24 mouse cellular contexts compared by ENCODE assay signal in genomic region chr2:80247466-80247865, GRCm38 (mm10). TPM values are rescaled to one million over a fixed set of nuclear protein-coding genes. Genes with fewer than 3 reads are reported as not detected.
A peak's percentile ranks its signal among the peaks of the same experiment; 100 is the strongest.
DNase-seq lines count a peak whose midpoint lies in the region; ATAC-seq and TF ChIP-seq lines count a peak whose summit lies in the region.
"Had no signal": no experiment of that assay in that cellular context is flagged by ENCODE, and none has a peak within 500 bp of the region (broad histone marks: within the 10 kb centered on the region; RNA-seq: fewer than 3 reads in every experiment).

No protein-coding gene starts in this region.

- H3K4me3 ChIP-seq in forebrain, embryonic 14.5 days (ENCODE audit: low read depth, low read length), result no peak overlapping the region
- no peak overlapping the region for H3K4me3 ChIP-seq in forebrain, postnatal 0 days (ENCODE audit: low read depth, low read length)
- no peak overlapping the region for H3K4me3 ChIP-seq in liver, adult 2 months (ENCODE audit: insufficient read depth, low read depth, low read length)
- no peak overlapping the region for H3K4me3 ChIP-seq in liver, embryonic 11.5 days (ENCODE audit: low read depth, low read length)
- H3K4me3 ChIP-seq: embryonic facial prominence, embryonic 13.5 days; forebrain, embryonic 13.5 days; heart, embryonic 15.5 days had no signal

- H3K27ac ChIP-seq in forebrain, embryonic 14.5 days (ENCODE audit: low read depth, low read length), result no peak overlapping the region
- H3K27ac ChIP-seq in forebrain, postnatal 0 days (ENCODE audit: low read depth, low read length), result no peak overlapping the region
- no peak overlapping the region for H3K27ac ChIP-seq in liver, adult 2 months (replicated peaks; ENCODE audit: insufficient read depth, low read depth, low read length)
- H3K27ac ChIP-seq in liver, embryonic 11.5 days (ENCODE audit: low read depth, low read length), result no peak overlapping the region
- H3K27ac ChIP-seq: embryonic facial prominence, embryonic 13.5 days; forebrain, embryonic 13.5 days; heart, embryonic 15.5 days had no signal

- no peak for TF ChIP-seq POLR2A in liver, adult 2 months (IDR thresholded peaks at IDR 0.05; ENCODE audit: extremely low read depth, insufficient read depth, low read length)

- no peaks in the 10 kb centered on the region for H3K79me2 ChIP-seq in liver, adult 2 months (ENCODE audit: control insufficient read depth, insufficient read depth, low read length)

- H3K4me2 ChIP-seq in forebrain, embryonic 14.5 days (ENCODE audit: low read length), result no peak overlapping the region
- H3K4me2 ChIP-seq in forebrain, postnatal 0 days (ENCODE audit: low read depth), result no peak overlapping the region
- H3K4me2 ChIP-seq in liver, embryonic 11.5 days, result no peak overlapping the region
- H3K4me2 ChIP-seq: embryonic facial prominence, embryonic 13.5 days; forebrain, embryonic 13.5 days; heart, embryonic 11.5 days; heart, embryonic 15.5 days had no signal

- no peak for TF ChIP-seq CTCF in forebrain, postnatal 0 days (IDR thresholded peaks at IDR 0.05; ENCODE audit: low read depth)
- no peak for TF ChIP-seq CTCF in liver, adult 2 months (IDR thresholded peaks at IDR 0.05; ENCODE audit: low read depth, low read length)

- H3K9me3 ChIP-seq in forebrain, embryonic 14.5 days (replicated peaks; ENCODE audit: control insufficient read depth, low read length), result no peaks in the 10 kb centered on the region
- H3K9me3 ChIP-seq in forebrain, postnatal 0 days (ENCODE audit: low read length), result no peaks in the 10 kb centered on the region
- H3K9me3 ChIP-seq in liver, embryonic 11.5 days (ENCODE audit: control insufficient read depth, low read length), result no peaks in the 10 kb centered on the region
- H3K9me3 ChIP-seq: embryonic facial prominence, embryonic 13.5 days; forebrain, embryonic 13.5 days; heart, embryonic 15.5 days had no signal

- ATAC-seq in forebrain, embryonic 14.5 days, result no peak
- no peak for ATAC-seq in forebrain, postnatal 0 days
- ATAC-seq in liver, embryonic 11.5 days (replicated peaks; ENCODE audit: low FRiP score), result no peak
- peak; percentile 68 for ATAC-seq in granulocyte monocyte progenitor cell, adult 5-6 weeks (replicated peaks; ENCODE audit: poor library complexity, severe bottlenecking)
- ATAC-seq: forebrain, embryonic 13.5 days; hindbrain, embryonic 16.5 days had no signal

- no peak overlapping the region for H3K9ac ChIP-seq in forebrain, embryonic 14.5 days (ENCODE audit: low read length)
- no peak overlapping the region for H3K9ac ChIP-seq in forebrain, postnatal 0 days
- no peak overlapping the region for H3K9ac ChIP-seq in liver, adult 2 months (ENCODE audit: low read depth, low read length)
- no peak overlapping the region for H3K9ac ChIP-seq in liver, embryonic 11.5 days (ENCODE audit: low read depth, low read length)
- H3K9ac ChIP-seq: embryonic facial prominence, embryonic 13.5 days; forebrain, embryonic 13.5 days; heart, embryonic 15.5 days had no signal

- DNase-seq in forebrain, embryonic 14.5 days (ENCODE audit: low spot score), result peak; percentile 62
- no peak for DNase-seq in forebrain, postnatal 0 days
- DNase-seq in liver, adult 2 months (ENCODE audit: extremely low read depth, low read depth, low spot score), result peak; percentile 46
- DNase-seq in liver, embryonic 11.5 days (ENCODE audit: low spot score), result no peak
- no peak for DNase-seq in adrenal gland, postnatal 25 days
- DNase-seq in layer of hippocampus, postnatal 14 days (ENCODE audit: low spot score in 2 of 2), result no peak
- DNase-seq: adrenal gland, adult 8-10 months; cerebellum, adult 11-12 months; cerebellum, adult 9-10 months; cerebellum, postnatal 25 days; gastrocnemius, postnatal 36 days; heart, adult 18-20 months; heart, postnatal 14 days had no signal

- WGBS in forebrain, embryonic 14.5 days, result 70% methylated on average over 3 of the region's 3 CpGs
- WGBS in forebrain, postnatal 0 days, result 54% methylated on average over 3 of the region's 3 CpGs
- 32% methylated on average over 3 of the region's 3 CpGs for WGBS in liver, adult 2 months
- 80% methylated on average over 3 of the region's 3 CpGs for WGBS in liver, embryonic 11.5 days

- no peaks in the 10 kb centered on the region for H3K27me3 ChIP-seq in forebrain, embryonic 14.5 days (replicated peaks; ENCODE audit: control insufficient read depth, insufficient read depth, low read length)
- H3K27me3 ChIP-seq in forebrain, postnatal 0 days (ENCODE audit: insufficient read depth, low read length), result no peaks in the 10 kb centered on the region
- H3K27me3 ChIP-seq in liver, adult 2 months (ENCODE audit: control insufficient read depth, insufficient read depth, low read length), result no peaks in the 10 kb centered on the region
- no peaks in the 10 kb centered on the region for H3K27me3 ChIP-seq in liver, embryonic 11.5 days (replicated peaks; ENCODE audit: control insufficient read depth, insufficient read depth, low read length)
- H3K27me3 ChIP-seq: CH12.LX; embryonic facial prominence, embryonic 13.5 days; forebrain, embryonic 13.5 days; heart, embryonic 15.5 days had no signal

- H3K36me3 ChIP-seq in forebrain, embryonic 14.5 days (ENCODE audit: control insufficient read depth, insufficient read depth, low read length), result no peaks in the 10 kb centered on the region
- no peaks in the 10 kb centered on the region for H3K36me3 ChIP-seq in forebrain, postnatal 0 days (ENCODE audit: insufficient read depth)
- no peaks in the 10 kb centered on the region for H3K36me3 ChIP-seq in liver, adult 2 months (ENCODE audit: control insufficient read depth, insufficient read depth, low read length)
- no peaks in the 10 kb centered on the region for H3K36me3 ChIP-seq in liver, embryonic 11.5 days (ENCODE audit: control insufficient read depth, insufficient read depth, low read length)
- H3K36me3 ChIP-seq: embryonic facial prominence, embryonic 13.5 days; heart, embryonic 15.5 days had no signal

- no peaks in the 10 kb centered on the region for H3K4me1 ChIP-seq in forebrain, embryonic 14.5 days (ENCODE audit: control insufficient read depth, insufficient read depth, low read length)
- no peaks in the 10 kb centered on the region for H3K4me1 ChIP-seq in forebrain, postnatal 0 days (ENCODE audit: insufficient read depth)
- H3K4me1 ChIP-seq in liver, adult 2 months (ENCODE audit: control insufficient read depth, insufficient read depth, low read length), result no peaks in the 10 kb centered on the region
- H3K4me1 ChIP-seq in liver, embryonic 11.5 days (replicated peaks; ENCODE audit: control insufficient read depth, insufficient read depth, low read length), result no peaks in the 10 kb centered on the region
- H3K4me1 ChIP-seq: embryonic facial prominence, embryonic 13.5 days; forebrain, embryonic 13.5 days; heart, embryonic 15.5 days had no signal

RNA-seq across cellular contexts. Expression of gene Prdx6b, which starts 44.8 kb away (rescaled TPM):
- polyA plus RNA-seq in forebrain, embryonic 14.5 days (2014; fragmentation: Nextera tagmentation; extraction: Ambion mirVana), result not detected in 2 replicates
- total RNA-seq in forebrain, postnatal 0 days (2014; rRNA removed), result not detected in 2 replicates
- not detected in 2 replicates for polyA plus RNA-seq in forebrain, postnatal 0 days (2015; fragmentation: Nextera tagmentation; extraction: Ambion mirVana)
- total RNA-seq in liver, adult 2 months (2014; rRNA removed), result not detected in 2 replicates
- polyA plus RNA-seq in liver, adult 2 months (2012; rRNA removed), result not detected in 2 replicates
- not detected in 2 replicates for polyA plus RNA-seq in liver, embryonic 11.5 days (2014; fragmentation: Nextera tagmentation; extraction: Ambion mirVana)
- not detected in 2 replicates for total RNA-seq in granulocyte monocyte progenitor cell, adult 5-6 weeks (2014; fragmentation: Nextera tagmentation)
- total RNA-seq in granulocyte monocyte progenitor cell, adult 5-6 weeks (2017), result not detected in 2 replicates
- not detected in 2 replicates for total RNA-seq in adrenal gland, postnatal 25 days (2021)
- not detected for total RNA-seq in layer of hippocampus, postnatal 14 days (2021)
- total RNA-seq: adrenal gland, adult 8-10 months; adrenal gland, postnatal 4 days; CH12.LX; gastrocnemius, adult 8-10 months; gastrocnemius, postnatal 36 days; heart, adult 18-20 months; heart, postnatal 14 days; hematopoietic stem cell, adult 5-6 weeks had no signal
- polyA plus RNA-seq: cortical plate, adult 2 months; embryonic facial prominence, embryonic 13.5 days; forebrain, embryonic 13.5 days; heart, embryonic 11.5 days; heart, embryonic 15.5 days; hindbrain, embryonic 16.5 days had no signal

Comparison
In these comparisons a context has a peak if more than half of its experiments do, and no peak if none do; other contexts are left out.
1. DNase-seq: peak in forebrain, embryonic 14.5 days (single experiment) and liver, adult 2 months (single experiment); none in forebrain, postnatal 0 days (single experiment), liver, embryonic 11.5 days (single experiment), adrenal gland, postnatal 25 days (single experiment) and layer of hippocampus, postnatal 14 days (0 of 2).